Mouse (Mus musculus) cortical plate, adult 2 months (tissue): Measurements from ENCODE around the gene Med13l. TPM values are rescaled to one million over a fixed set of nuclear protein-coding genes. Genes with fewer than 3 reads are reported as not detected.

ENCODE experiments used
- H3K27ac ChIP-seq: fragments of 200-500 bp; 2 replicates; pipeline ENCODE4 v1.5.1; 2012; ENCODE audit warnings: low read length, control low read depth, inconsistent platforms; ENCODE audit not compliant: insufficient read depth
- H3K4me1 ChIP-seq: fragments of 200-500 bp; 2 replicates; pipeline ENCODE4 v1.6.1; 2011; ENCODE audit warnings: low read length; ENCODE audit not compliant: control insufficient read depth, insufficient read depth
- H3K4me3 ChIP-seq: fragments of 200-500 bp; 2 replicates; pipeline ENCODE4 v1.5.1; 2011; ENCODE audit warnings: mild to moderate bottlenecking, low read length, control low read depth; ENCODE audit not compliant: insufficient read depth
- CTCF ChIP-seq: fragments of 200-500 bp; IDR thresholded peaks from 2 replicates; pipeline ENCODE4 v1.5.1; 2011; ENCODE audit warnings: mild to moderate bottlenecking, control low read depth, low read length; ENCODE audit not compliant: insufficient read depth; ENCODE audit errors: extremely low read depth
- POLR2A ChIP-seq: fragments of 200-500 bp; IDR thresholded peaks from 2 replicates; pipeline ENCODE4 v1.6.1; 2011; ENCODE audit warnings: mild to moderate bottlenecking, low read length, control low read depth; ENCODE audit not compliant: insufficient read depth; ENCODE audit errors: extremely low read depth
- polyA plus RNA-seq: library from polyadenylated mRNA; depleted of rRNA; stranded (reverse); fragments of >200 nt; gene quantifications from 2 replicates; pipeline ENCODE4 v1.2.3, GENCODE M21; 2012

The Med13l gene
- polyA plus RNA-seq, 1 experiment = 29.9 TPM

DNA sequence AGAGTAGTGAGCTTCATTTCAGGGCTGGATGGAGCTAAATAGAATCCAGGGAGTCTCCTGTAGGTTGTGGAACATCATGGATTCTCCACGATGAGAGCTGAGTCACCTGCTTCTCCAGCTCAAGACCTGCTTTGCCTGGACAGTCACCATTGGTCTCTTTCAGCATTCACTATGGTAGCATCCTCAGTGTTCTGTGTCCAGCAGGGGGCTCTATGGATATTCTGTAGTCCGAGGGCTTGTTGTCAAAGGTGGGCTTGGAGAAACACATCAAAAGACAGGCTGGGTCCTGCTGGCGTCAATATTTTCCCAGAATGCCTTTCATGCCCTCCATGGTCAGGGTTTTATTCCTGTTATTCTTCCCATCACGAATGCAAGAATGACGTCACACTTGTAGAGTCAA lies 251.2 kb downstream of the Med13l start:
- TF ChIP-seq POLR2A (no peak), CTCF (0 out of 2 replicates have a peak, but pooled peaks have one; percentile 8)
- H3K4me1 ChIP-seq = no peaks in the 10 kb centered on the region
- no peak overlapping the region for H3K27ac ChIP-seq
- H3K4me3 ChIP-seq = no peak overlapping the region

GRCm38 (mm10) chr5:118812421-118812820 lies 251.9 kb downstream of the Med13l start:
- Histone ChIP-seq H3K27ac (no peak overlapping the region), H3K4me3 (no peak overlapping the region), H3K4me1 (no peaks in the 10 kb centered on the region)
- TF ChIP-seq POLR2A (no peak), CTCF (no peak)

DNA sequence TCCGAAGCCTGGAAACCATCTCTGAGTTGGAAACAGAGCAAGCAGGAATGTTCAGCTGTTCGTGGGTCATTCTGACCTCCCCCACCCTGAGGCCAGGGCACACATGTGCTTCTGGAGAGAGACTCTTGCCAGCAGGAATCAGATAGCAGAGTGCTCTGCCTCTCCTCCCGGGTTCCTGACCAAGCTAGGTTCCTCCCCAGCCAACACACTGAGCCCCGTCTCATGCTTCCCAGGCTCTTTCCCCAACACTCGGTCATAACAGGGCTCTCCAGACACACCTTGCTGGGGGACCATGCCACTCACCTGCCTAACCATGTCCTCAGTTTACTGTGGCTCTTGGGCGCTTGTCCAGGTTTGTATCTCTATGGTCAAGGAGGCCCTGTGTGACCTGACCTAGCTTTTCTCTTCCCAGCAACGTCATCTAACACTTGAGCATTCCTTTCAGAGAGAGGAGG lies 252.5 kb downstream of the Med13l start:
- Histone ChIP-seq H3K27ac (no peak overlapping the region), H3K4me3 (no peak overlapping the region), H3K4me1 (no peaks in the 10 kb centered on the region)
- TF ChIP-seq CTCF (no peak), POLR2A (no peak)

DNA sequence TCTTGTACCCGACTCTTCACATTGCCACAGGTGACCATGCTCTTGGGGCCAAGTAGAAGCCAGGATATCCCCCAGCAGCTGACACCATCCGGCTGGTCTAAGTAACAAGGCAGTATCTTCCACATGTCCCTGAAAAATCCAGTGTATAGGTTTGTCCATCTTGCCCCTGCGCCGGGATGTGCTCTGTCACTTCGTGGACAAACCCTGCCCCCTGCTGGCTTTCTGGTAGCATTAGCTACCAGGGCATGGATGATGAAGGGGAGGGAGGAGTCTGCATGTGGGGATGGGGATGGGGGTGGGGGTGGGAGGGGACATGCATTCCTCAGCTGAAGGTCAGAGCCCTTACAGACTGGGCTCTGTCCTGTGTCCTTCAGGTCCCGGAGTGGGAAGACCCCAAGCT lies 253.6 kb downstream of the Med13l start:
- Histone ChIP-seq H3K27ac (no peak overlapping the region), H3K4me1 (no peaks in the 10 kb centered on the region), H3K4me3 (no peak overlapping the region)
- peak; percentile 32; the same call in 1 of the 2 replicates for TF ChIP-seq CTCF
- TF ChIP-seq POLR2A = no peak
